Mouse (Mus musculus) 416B (cell line): ENCODE results near the gene Barhl2.

Source experiments
- DNase-seq: peaks from one replicate; pipeline ENCODE4 v3.0.0; 2011; ENCODE audit warnings: low read depth

Gene Barhl2

GRCm38 (mm10) chr5:106457986-106458476 is at the start of gene Barhl2:
Gene Barhl2 (minus strand): TSS chr5:106458166.
- DNase-seq = no peak

DNA sequence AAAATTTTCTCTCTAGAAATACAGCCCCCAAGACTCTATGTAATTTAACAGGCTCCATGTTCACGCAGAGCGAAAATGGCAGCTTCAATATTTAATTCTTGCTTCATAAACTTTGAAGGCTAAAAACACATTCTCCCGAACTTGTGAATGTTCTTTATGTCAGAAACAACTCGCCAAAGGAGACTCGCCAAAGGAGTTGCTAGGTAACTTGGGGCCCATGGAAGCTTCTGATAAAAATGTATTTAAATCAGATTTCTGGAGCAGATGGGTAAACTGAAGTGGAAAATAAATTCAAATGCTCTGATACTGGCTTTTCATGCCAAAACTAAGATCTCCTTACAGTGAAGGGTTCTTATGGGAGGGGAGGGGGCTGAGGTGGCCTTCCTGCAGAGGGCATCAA is 48.1 kb upstream of the Barhl2 start:
- DNase-seq = no peak

- DNase-seq = no peak
These were observed 44.9 kb upstream of the Barhl2 start for GRCm38 (mm10) chr5:106502684-106503545.

- DNase-seq = no peak
These were observed 44.3 kb upstream of the Barhl2 start for GRCm38 (mm10) chr5:106502271-106502670.

GRCm38 (mm10) chr5:106491771-106492170 is 33.8 kb upstream of the Barhl2 start:
- no peak for DNase-seq

DNA sequence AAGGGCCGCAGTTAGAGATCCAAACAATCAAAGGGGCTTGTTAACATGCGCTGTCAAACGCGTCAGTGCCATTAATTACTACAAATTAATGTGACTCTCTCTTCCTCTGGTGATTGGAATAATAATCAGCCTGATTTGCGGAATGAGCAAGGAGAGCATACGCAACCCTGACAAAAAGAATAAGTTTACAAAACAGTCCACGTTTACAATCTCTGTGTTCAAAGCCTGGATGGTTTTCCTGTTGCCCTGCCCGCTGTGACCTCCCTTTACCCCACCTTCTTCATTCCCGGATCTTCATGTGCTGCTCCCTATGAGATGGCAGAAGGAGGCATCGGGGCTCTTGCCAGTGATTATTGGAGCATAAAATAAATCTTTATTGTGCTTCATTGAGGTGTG is 14.1 kb upstream of the Barhl2 start:
- no peak for DNase-seq

DNA sequence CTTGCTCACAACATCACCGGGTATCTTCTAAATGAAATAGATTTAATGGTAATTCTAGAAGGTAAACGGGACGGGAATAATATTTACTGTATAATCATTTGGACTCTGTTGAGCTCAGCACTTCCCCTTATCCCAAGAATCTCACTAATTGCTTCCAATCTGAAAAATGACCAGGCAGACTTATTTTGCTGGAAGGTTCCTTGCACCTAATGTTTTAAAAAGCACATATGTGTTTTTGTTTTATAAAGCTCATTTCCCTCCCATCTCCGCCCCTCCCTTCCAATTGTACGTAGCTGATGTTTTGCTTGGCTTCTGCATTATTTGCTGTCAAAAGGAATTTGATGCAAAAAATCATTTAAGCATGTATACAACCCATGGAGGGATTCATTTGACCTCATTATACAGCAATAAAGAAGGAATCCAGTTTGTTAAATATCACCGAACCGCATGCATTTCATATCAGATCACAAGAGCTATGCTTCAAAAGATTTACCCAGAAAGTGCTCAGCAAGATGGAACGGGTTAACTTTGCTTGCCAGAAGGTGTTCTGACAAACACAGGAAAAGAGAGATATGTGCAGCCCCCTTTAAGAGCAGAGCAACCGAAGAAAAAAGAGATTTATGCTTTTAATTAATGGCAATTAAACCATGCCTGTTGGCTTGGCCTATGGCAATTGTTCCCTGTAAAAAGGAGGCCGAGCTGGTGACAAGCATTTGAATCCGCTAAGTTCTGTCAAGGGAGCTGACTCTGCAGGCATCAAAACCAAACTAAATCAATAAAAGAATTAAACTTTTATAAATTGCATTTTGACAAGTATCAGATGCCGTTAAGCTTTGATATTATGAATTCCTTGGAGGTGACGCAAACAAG is 13.5 kb upstream of the Barhl2 start:
- no peak for DNase-seq

GRCm38 (mm10) chr5:106465129-106465790 is 7.3 kb upstream of the Barhl2 start:
- DNase-seq = no peak

- DNase-seq = no peak
These were observed 6.6 kb upstream of the Barhl2 start for GRCm38 (mm10) chr5:106464336-106465128.

DNA sequence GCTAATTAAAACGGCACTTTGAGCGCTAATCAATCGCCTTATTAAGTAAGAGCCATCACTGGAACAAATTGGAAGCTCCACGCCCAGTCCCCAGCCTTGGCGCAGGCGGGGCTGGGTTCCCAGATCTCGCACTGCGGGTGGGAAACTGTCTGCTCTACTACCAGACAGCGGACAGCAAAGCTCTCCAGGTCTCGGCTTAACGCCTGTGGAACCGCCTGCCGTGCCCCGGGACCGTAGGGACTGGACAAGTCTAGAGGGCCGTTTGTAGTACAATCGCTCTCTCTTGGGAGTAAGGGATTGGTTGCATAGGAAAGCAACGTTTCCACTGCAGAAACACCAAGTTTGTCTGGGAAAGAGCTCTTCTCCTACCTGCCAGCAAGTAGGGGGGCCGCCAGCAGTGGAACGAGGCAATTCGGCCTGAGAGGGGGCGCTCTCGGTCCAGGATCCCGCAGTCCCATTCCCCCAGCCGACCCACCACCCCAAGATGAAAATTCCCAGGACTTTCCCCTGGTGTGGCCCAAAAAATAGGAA is 5.8 kb upstream of the Barhl2 start:
- DNase-seq = no peak

GRCm38 (mm10) chr5:106461913-106462312 is 3.9 kb upstream of the Barhl2 start:
- peak; percentile 33 for DNase-seq

- no peak for DNase-seq
These were observed 3.5 kb upstream of the Barhl2 start for GRCm38 (mm10) chr5:106461431-106461830.

DNA sequence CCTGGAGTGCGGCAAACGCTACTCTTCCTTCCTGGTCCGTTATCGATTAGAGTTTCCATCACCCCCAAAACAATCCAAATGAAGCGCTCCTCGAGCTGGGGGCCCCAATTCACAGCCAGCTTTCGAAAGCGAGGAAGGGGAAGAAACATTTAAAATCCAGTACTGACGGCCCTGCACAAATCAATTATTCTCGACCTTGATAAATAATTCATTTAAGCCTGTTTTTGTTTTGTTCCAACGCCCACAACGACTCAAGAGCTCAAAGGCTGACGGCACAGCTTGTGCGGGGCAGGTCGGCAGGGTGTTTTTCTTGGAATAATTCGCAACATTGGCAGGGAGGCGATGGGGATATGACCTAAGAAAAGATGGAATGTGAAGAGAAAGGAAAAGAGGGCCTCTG is 2.6 kb upstream of the Barhl2 start:
- DNase-seq = no peak

- no peak for DNase-seq
These were observed 2.1 kb upstream of the Barhl2 start for GRCm38 (mm10) chr5:106460001-106460511.

GRCm38 (mm10) chr5:106459120-106459641 is 1.2 kb upstream of the Barhl2 start:
- no peak for DNase-seq

- no peak for DNase-seq
These were observed 632 bp upstream of the Barhl2 start for GRCm38 (mm10) chr5:106458477-106459119.

- no peak for DNase-seq
These were observed 648 bp downstream of the Barhl2 start for GRCm38 (mm10) chr5:106457111-106457925.

DNA sequence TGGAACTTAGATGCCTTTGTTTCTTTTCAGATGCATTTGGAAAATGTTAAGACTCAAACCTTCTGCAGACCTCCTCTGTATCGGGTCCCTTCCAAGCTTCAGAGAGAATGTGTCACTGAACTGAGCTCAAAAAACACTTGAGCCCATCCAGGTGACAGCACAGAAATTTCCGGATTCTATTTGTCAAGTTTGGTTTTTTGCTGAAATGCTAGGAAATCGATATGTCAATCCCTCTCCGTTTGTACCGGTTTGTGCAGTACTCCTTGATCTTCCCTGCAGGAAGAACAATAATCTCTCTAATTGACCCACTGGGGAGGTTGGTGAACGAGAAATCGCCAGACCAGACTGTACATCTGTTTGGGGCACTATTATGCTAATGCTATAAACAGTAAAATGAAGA is 2.0 kb downstream of the Barhl2 start:
- no peak for DNase-seq
